Mouse (Mus musculus) heart, embryonic 14.5 days (tissue): Measurements from ENCODE around the gene Gli2. TPM values are rescaled to one million over a fixed set of nuclear protein-coding genes. Genes with fewer than 3 reads are reported as not detected.

ENCODE experiments used
- ATAC-seq: fragments of 200-750 bp; cut with Nextera tagmentation; 2 replicates; pipeline ENCODE4 v1.8.0; 2017; ENCODE audit warnings: low read depth, moderate TSS enrichment; ENCODE audit not compliant: insufficient number of reproducible peaks, insufficient read depth, low FRiP score
- H3K27ac ChIP-seq, 2 experiments: fragments of 200-500 bp in 1 of 2; fragments of 300-500 bp in 1 of 2; sonication (generic) in 1 of 2; replicated peaks in 1 of 2; 2 replicates each; pipeline ENCODE4 v1.5.1; 2012 to 2014; ENCODE audit warnings: low read depth in 2 of 2, low read length in 2 of 2, control low read depth in 1 of 2, mild to moderate bottlenecking in 1 of 2, mixed read lengths in 1 of 2; ENCODE audit not compliant: control insufficient read depth in 1 of 2, insufficient read depth in 1 of 2
- H3K27me3 ChIP-seq: fragments of 300-500 bp; sonication (generic); 2 replicates; pipeline ENCODE4 v1.6.1; 2014; ENCODE audit warnings: mild to moderate bottlenecking, low read length, control low read depth; ENCODE audit not compliant: control insufficient read depth, insufficient read depth
- H3K36me3 ChIP-seq: fragments of 300-500 bp; sonication (generic); 2 replicates; pipeline ENCODE4 v1.6.1; 2014; ENCODE audit warnings: mild to moderate bottlenecking, control low read depth, low read length, mixed read lengths; ENCODE audit not compliant: control insufficient read depth, insufficient read depth
- H3K4me1 ChIP-seq, 2 experiments: fragments of 200-500 bp in 1 of 2; fragments of 300-500 bp in 1 of 2; sonication (generic) in 1 of 2; 2 replicates each; pipeline ENCODE4 v1.6.1; 2012 to 2014; ENCODE audit warnings: low read length in 2 of 2, control low read depth in 1 of 2, mixed read lengths in 1 of 2; ENCODE audit not compliant: control insufficient read depth in 2 of 2, insufficient read depth in 2 of 2
- H3K4me2 ChIP-seq: fragments of 300-500 bp; sonication (generic); 2 replicates; pipeline ENCODE4 v1.6.1; 2014; ENCODE audit warnings: mild to moderate bottlenecking, low read length
- H3K4me3 ChIP-seq, 2 experiments: fragments of 200-500 bp in 1 of 2; fragments of 300-500 bp in 1 of 2; sonication (generic) in 1 of 2; 2 replicates each; pipeline ENCODE4 v1.5.1; 2012 to 2014; ENCODE audit warnings: low read length in 2 of 2, mild to moderate bottlenecking in 2 of 2, control low read depth in 1 of 2, low read depth in 1 of 2, moderate library complexity in 1 of 2; ENCODE audit not compliant: control insufficient read depth in 1 of 2, insufficient read depth in 1 of 2
- H3K9ac ChIP-seq: fragments of 300-500 bp; sonication (generic); 2 replicates; pipeline ENCODE4 v1.6.1; 2014; ENCODE audit warnings: mild to moderate bottlenecking, low read length
- H3K9me3 ChIP-seq: fragments of 300-500 bp; sonication (generic); 2 replicates; pipeline ENCODE4 v1.6.1; 2016; ENCODE audit warnings: low read length, control low read depth; ENCODE audit not compliant: control insufficient read depth
- WGBS: fragments of 180-500 bp; shearing (Covaris S2); extraction: QIAGEN DNeasy Blood & Tissue Kit; methylation state at CpG from one replicate; pipeline ENCODE4 v1.1.7; 2014; 5-methylcytosine and 5-hydroxymethylcytosine counted together
- polyA plus RNA-seq: library from polyadenylated mRNA; unstranded; fragments of >200 nt; fragmentation: Nextera tagmentation; extraction: Ambion mirVana; gene quantifications from 2 replicates; pipeline ENCODE4 v1.2.1, GENCODE M21; 2014

Gene Gli2
- polyA plus RNA-seq, 1 experiment from 2014 or later, result 3.9 TPM

DNA sequence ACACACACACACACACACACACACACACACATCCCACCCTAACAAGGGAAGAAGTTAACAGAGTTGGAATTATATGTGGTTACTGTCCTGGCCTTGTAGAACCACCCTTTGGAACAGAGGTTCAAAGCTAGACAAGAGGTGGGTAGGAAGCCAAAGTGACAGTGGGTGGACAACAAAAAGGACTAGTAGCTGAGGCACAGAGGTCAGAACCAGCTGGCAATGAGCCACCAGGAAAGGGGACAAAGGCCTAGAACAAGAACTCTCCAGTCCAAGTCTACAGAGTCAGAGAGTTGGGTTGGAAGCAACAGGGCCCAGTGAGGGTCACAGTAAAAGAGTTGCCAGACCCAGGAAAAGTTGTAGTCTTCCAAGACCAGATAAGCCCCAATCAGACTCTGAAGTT, 34.4 kb downstream of the Gli2 start:
- Histone ChIP-seq H3K9me3 (no peaks in the 10 kb centered on the region), H3K36me3 (no peaks in the 10 kb centered on the region), H3K4me2 (no peak overlapping the region), H3K27me3 (no peaks in the 10 kb centered on the region), H3K4me3 (no peak overlapping the region), H3K27ac (no peak overlapping the region), H3K9ac (no peak overlapping the region), H3K4me1 (peaks cover 4 to 5% of the 10 kb centered on the region in 2 experiments; a peak in 3 of 4 replicates)
- ATAC-seq, result no peak

DNA sequence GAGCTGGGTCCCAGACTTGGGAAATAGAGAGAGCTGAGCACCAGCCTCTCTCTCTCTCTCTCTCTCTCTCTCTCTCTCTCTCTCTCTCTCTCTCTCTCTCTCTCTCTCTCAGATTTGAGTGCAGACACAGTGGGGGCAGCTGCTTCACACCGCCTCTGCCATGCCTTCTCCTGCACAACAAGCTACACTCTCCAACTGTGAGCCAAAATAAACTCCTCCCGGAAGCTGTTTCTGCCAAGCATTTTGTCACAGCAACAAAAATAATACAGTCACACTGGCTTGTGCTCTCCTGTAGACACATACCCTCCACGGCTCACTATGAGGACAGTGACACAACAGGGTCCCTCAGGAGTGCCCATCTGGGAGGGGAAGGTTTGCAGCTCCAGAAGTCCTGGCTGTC, 36.6 kb downstream of the Gli2 start:
- Histone ChIP-seq H3K27ac (no peak overlapping the region), H3K4me2 (no peak overlapping the region), H3K36me3 (no peaks in the 10 kb centered on the region), H3K27me3 (no peaks in the 10 kb centered on the region), H3K4me1 (peaks cover 4 to 5% of the 10 kb centered on the region in 2 experiments; a peak in 3 of 4 replicates), H3K9me3 (no peaks in the 10 kb centered on the region), H3K9ac (no peak overlapping the region), H3K4me3 (no peak overlapping the region)
- WGBS, result 51% methylated on average over 3 of the region's 3 CpGs
- no peak for ATAC-seq

DNA sequence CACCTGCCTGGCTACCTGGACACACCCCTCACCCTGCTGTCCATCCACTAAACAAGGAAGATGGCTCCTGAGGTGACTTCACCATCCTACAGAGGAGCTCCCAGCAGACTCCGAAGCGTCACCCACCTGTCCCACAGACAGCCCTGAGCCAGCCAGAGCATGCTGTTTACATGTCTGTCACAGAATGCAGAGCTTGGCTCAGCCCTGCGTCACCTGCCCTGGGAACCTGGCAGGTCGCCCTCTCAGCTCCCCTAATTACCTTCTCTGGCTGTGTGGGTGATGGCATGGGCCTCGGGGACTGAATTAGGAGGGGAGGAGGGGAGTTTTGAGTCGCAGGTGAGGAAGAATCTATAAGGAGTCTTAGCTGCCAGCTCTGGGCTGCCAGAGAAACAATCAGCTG, 38.3 kb downstream of the Gli2 start:
- no peak for ATAC-seq

DNA sequence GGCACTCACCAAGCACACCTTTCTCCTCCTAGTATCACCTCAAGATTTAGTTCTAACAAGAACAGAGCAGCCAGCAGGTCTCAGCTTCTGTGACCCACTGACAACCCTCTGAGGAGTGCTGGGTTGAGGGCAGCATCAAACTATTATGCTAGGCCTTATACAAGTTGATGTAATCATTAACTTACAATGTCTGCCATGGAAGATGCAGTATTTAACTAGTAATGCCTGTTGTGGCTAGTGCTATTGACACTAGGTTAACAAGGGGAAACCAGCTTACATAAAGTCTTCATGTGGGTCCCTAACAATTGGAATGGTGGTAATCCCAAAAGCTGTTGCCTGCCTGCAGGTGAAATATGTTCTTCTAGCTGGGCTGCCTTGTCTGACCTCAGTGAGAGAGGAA, 44.5 kb downstream of the Gli2 start:
- no peaks in the 10 kb centered on the region for H3K9me3 ChIP-seq
- no peak overlapping the region for H3K27ac ChIP-seq
- no peak overlapping the region for H3K4me2 ChIP-seq
- H3K4me1 ChIP-seq, result peaks cover 5 to 9% of the 10 kb centered on the region in 2 experiments
- no peak overlapping the region for H3K4me3 ChIP-seq
- no peak for ATAC-seq
- H3K27me3 ChIP-seq, result no peaks in the 10 kb centered on the region
- H3K9ac ChIP-seq, result no peak overlapping the region
- H3K36me3 ChIP-seq, result no peaks in the 10 kb centered on the region

More for the DNA sequence above, 38.3 kb downstream of the Gli2 start:
- H3K27ac ChIP-seq, result no peak overlapping the region
- H3K27me3 ChIP-seq, result no peaks in the 10 kb centered on the region
- no peak overlapping the region for H3K4me2 ChIP-seq
- H3K4me1 ChIP-seq, result peaks cover 4 to 5% of the 10 kb centered on the region in 2 experiments; a peak in 3 of 4 replicates
- 78% methylated on average over 6 of the region's 6 CpGs for whole genome bisulfite sequencing
- no peaks in the 10 kb centered on the region for H3K9me3 ChIP-seq
- no peak overlapping the region for H3K9ac ChIP-seq
- H3K4me3 ChIP-seq, result no peak overlapping the region
- H3K36me3 ChIP-seq, result no peaks in the 10 kb centered on the region

DNA sequence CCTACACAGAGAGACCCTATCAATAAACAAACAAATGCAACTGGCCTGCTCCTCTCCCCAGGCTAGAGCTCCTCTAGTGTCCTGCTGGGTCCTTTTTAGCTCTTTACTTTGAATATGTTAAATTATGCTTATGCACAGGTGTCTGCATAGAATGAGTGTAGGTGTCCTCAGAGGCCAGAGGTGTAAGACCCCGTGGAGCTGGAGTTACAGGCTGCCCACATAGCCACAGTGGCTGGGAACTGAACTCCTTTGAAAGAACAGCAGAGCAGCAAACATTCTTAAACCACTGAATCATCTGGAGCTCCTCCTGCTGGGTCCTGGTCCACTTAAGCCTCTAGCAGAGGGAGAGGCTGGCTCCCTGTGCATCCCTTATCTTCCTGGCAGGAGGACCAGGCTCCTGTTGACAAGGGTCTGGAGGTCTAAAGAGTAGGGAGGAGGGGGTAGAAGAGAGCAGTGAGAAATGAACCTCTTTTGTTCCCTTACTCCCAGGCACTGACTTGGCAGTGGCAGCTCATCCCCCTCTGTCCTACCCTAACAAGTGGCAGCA, 49.5 kb downstream of the Gli2 start:
- H3K4me3 ChIP-seq, result no peak overlapping the region
- no peaks in the 10 kb centered on the region for H3K27me3 ChIP-seq
- no peak overlapping the region for H3K9ac ChIP-seq
- H3K9me3 ChIP-seq, result no peaks in the 10 kb centered on the region
- 8% methylated on average over 1 of the region's 1 CpGs for WGBS
- no peak for ATAC-seq
- H3K4me1 ChIP-seq, result peaks cover 5 to 15% of the 10 kb centered on the region in 2 experiments
- no peak overlapping the region for H3K27ac ChIP-seq
- H3K4me2 ChIP-seq, result no peak overlapping the region
- H3K36me3 ChIP-seq, result 0 out of 2 replicates have a peak, but pooled peaks cover 4% of the 10 kb centered on the region

DNA sequence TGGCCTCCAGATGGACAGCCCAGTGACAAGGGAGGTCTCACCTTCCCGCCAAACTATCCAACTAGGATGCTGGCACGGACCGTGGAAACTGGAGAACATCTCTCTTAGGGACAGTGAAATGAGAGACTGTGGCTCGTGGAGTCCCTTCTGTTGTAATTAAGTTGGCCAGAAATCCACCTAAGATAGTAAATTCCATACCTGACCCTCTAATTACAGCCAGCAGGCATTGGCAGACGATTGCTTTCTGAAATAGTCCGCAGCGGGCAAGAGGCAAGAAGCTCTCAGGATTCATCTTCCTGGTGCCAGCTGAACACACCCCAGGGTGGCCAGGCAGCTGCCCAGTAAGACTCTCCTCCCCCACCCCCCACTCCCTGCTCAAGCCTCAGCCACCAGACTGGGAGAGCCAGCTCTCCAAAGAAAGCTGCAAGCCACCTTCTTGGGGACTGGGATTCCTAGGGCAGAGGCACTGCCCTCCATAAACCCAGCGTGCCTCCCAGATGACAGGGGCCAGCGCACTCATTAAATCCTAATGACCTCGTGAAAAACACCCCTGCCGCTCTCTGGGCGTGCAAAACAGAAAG, 51.9 kb downstream of the Gli2 start:
- H3K4me3 ChIP-seq, result no peak overlapping the region
- H3K27me3 ChIP-seq, result no peaks in the 10 kb centered on the region
- 0 out of 2 replicates have a peak, but pooled peaks cover 4% of the 10 kb centered on the region for H3K36me3 ChIP-seq
- H3K27ac ChIP-seq, result no peak overlapping the region
- H3K4me2 ChIP-seq, result no peak overlapping the region
- H3K4me1 ChIP-seq, result peaks cover 5 to 15% of the 10 kb centered on the region in 2 experiments
- no peak overlapping the region for H3K9ac ChIP-seq
- no peak for ATAC-seq
- no peaks in the 10 kb centered on the region for H3K9me3 ChIP-seq
- 72% methylated on average over 12 of the region's 12 CpGs for WGBS

DNA sequence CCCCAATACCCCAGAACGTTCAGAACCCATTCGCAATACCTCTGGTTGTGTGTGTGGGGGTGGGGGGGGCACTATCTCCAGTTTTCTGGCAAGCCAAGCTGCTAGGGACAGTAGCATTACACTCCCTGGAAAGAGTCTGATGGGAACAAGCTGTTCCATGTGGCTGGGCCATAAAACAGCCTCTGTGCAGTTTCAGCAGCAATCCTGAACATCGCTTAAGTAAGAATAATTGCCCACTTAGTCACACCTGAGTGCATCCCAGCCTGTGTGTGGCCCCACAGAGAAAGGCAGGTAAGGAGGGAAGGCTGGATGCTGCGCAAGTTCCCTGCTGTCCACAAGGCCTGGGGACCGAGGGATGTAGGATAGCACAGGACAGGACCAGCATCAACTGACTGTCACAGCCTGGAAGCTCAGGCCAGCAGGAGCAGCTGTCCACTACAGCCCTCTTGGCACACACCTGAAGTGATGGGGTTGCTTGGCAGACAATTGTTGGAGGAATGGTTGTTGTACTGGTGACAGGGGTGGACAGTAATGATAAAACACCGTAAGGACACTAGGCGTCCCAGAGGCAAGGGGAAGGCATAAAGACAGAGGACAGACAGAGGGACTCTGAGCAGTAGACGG, 58.8 kb downstream of the Gli2 start:
- Histone ChIP-seq H3K9me3 (no peaks in the 10 kb centered on the region), H3K9ac (no peak overlapping the region), H3K4me2 (no peak overlapping the region), H3K27me3 (no peaks in the 10 kb centered on the region), H3K27ac (no peak overlapping the region), H3K4me1 (no peaks in the 10 kb centered on the region), H3K4me3 (no peak overlapping the region), H3K36me3 (no peaks in the 10 kb centered on the region)
- no peak for ATAC-seq
- WGBS, result 83% methylated on average over 8 of the region's 8 CpGs
